Mouse (Mus musculus) heart, adult 11 months (tissue): ENCODE data around the gene Ankrd31.
"Not testable (repeated sequence)": the region's sequence is repeated elsewhere in the genome, so short reads cannot be mapped to it uniquely, and the experiment has no call there.

Experiments used
- DNase-seq: peaks from one replicate; pipeline ENCODE4 v3.0.0; 2022

Ankrd31 gene

GRCm38 (mm10) chr13:96748109-96748845, at the start of gene Ankrd31:
TSS of gene Ankrd31 (plus strand) at chr13:96748272.
- DNase-seq: peak; percentile 63

DNA sequence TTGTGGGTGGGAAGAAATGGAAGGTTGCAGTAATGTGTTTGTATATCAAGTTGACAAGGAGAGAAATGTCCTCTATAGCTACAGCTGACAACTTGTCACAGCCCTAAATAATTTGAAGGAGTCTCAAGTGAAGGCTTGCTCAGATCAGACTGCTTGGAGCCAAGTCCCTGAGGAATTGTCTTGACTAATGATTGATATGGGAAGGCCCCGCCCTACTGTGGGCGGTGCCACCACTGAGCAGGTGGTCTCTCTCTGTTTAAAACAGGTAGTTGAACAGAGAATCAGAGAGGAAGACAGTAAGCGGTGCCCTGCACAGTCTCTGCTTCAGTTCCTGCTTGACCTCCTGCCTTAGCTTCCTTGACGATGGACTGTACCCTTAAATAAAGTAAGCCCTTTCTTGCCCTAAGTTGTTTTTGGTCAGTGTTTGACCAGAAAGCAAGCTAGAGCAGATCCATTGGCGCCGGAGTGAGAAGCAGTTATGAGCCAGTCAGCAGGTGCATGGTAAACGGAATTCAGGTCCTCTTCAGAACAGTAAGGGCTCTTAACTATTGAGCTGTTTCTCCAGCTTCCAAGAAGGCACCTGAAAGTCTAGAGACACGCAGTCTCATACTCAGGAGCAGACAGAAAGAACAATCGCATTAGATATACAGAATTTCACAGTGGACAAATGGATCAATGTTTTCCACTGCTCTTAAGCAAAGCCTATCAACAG, 45.3 kb upstream of the Ankrd31 start:
- DNase-seq: no peak

GRCm38 (mm10) chr13:96709269-96710233, 38.5 kb upstream of the Ankrd31 start:
- no peak for DNase-seq

GRCm38 (mm10) chr13:96716311-96716710, 31.8 kb upstream of the Ankrd31 start:
- DNase-seq: no peak

DNA sequence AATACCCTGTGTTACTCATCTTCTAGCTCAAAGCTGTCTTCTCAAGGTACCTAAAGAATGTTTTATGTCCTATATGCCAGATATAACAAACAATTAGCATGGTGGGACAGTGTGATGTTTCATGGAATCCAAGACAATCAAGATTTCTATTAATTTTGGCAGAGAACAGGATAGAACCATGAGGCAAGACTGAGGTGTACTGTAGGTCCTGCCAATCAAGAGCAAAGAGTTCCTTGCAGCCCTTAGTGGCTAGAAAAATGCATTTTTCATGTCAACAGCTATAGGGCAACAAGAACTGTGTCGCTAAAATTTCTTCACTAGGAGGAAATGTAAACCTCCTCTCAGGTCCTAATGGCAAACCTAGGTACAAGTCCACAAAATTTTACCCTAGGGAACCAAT, 30.3 kb upstream of the Ankrd31 start:
- DNase-seq: no peak

GRCm38 (mm10) chr13:96720003-96720402, 28.1 kb upstream of the Ankrd31 start:
- no peak for DNase-seq

DNA sequence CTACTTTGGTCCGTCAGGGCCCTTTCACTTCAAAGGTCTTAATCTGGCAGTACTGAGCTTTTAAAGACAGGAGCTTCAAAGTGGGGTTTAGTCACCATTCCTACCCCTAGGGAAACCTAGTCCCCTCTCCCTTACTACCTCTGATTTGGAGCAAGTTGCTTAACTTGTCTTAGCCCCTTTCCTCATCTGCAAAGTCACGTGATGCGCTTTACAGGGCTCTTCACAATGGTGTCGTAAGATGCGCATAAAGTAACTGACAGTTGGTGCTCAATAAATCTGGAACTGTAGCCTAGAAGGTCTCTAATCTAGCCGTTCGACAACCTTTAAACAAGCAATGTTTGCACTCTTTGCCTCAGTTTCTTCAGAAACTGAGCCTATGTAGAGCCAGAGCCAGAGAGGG, 19.8 kb upstream of the Ankrd31 start:
- no peak for DNase-seq

DNA sequence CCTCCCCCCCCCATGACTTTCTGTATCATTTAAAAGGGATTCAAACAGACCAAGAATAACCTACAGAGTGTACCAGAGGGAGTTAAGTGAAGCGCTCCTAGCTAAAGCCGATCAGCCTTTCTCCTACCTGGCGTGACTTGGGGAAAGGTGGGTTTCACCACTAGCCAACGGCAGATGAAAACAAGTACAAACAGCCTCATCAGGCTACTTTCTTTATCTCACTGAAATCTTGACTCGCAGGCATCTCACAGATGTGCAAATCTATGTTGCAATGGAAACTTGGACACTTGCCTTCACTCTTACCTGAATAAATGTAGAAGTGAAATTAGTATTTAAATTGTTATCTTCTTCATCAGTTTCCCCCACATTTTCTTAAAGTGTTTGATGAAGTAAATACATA, 18.9 kb upstream of the Ankrd31 start:
- no peak for DNase-seq

- no peak for DNase-seq
Measured at GRCm38 (mm10) chr13:96730116-96730515, 18.0 kb upstream of the Ankrd31 start.

GRCm38 (mm10) chr13:96735175-96735574, 12.9 kb upstream of the Ankrd31 start:
- no peak for DNase-seq

DNA sequence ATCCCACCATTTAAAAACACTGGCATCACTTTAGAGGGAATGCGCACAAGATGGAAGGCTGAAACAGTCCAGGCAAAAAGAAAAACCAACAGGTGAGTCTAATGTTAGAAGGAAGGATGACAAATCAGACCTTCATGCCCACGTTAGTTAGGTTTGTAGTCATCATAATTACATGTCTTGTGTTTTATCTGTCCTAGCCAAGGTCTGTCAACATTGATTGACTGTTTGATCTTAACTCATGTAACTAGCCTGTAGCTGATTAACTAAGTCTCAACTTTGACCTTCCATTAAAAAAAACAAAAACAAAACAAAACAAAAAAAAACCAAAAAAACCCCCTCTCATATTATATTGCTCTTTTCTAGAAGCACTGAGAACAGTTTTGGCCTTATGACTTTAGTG, 7.9 kb upstream of the Ankrd31 start:
- DNase-seq: no peak

- no peak for DNase-seq
Measured at GRCm38 (mm10) chr13:96742871-96743270, 5.2 kb upstream of the Ankrd31 start.

GRCm38 (mm10) chr13:96746055-96746454, 2.0 kb upstream of the Ankrd31 start:
- no peak for DNase-seq

GRCm38 (mm10) chr13:96749859-96750258, 1.8 kb downstream of the Ankrd31 start:
- DNase-seq: no peak

DNA sequence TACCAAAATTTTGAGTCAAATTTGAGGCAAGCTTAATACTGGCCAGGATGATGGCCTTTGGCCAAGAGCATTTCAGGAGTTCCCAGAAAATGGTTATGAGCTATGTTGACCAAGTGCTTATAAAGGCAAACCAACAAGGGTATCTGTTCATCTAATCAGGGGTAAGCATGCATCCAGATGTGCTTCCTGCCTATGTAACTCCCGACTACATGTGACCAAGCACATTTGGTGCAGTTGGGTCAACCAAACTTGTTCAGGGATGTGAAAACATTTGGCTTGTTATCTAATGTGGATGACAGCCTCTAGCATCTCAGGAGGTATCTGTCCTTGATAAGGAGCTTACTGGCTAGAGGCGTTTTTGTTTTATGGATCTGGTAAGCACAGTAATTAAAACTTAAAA, 12.8 kb downstream of the Ankrd31 start:
- no peak for DNase-seq

GRCm38 (mm10) chr13:96786071-96786470, 38.0 kb downstream of the Ankrd31 start:
- DNase-seq: not testable (repeated sequence)

DNA sequence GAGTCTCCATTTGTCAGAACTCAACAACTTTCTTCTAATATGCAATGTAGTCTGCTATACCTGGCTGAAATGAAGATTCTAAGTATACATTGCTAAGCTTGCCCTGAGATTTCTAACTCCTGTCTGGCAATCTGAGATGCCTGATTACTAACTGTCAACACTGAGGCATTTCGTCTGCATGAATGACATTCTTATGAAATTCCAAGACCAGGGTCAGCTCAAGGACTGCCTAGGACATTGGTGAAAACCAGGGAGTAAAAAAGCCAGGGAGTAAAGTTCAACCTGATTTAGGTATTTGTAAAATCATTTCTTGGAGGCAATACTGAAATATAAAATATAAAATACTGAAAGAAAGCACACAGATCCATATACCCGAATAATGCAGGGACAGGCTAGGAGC, 45.4 kb downstream of the Ankrd31 start:
- DNase-seq: no peak

- no peak for DNase-seq
Measured at GRCm38 (mm10) chr13:96795301-96795700, 47.2 kb downstream of the Ankrd31 start.

GRCm38 (mm10) chr13:96797500-96797899, 49.4 kb downstream of the Ankrd31 start:
- no peak for DNase-seq

DNA sequence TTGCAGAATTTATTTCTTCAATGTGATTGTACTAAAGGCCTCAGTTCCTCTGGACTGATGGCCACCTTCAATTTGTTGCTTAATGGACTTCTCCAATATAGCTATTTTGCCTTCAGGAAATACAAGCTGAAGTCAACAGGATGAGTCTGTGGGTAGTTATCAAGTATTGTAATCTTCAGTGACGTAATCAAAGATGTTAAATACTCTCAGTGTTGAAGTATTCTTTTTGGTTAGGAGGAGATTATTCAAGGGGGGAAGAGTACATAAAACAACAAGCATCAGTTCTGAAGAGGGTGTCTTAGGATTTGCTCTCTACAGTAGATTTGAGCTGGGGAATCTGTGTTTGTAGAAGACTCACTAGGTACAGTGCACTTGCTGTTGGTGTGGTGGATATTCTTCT, 101.7 kb downstream of the Ankrd31 start:
- no peak for DNase-seq

DNA sequence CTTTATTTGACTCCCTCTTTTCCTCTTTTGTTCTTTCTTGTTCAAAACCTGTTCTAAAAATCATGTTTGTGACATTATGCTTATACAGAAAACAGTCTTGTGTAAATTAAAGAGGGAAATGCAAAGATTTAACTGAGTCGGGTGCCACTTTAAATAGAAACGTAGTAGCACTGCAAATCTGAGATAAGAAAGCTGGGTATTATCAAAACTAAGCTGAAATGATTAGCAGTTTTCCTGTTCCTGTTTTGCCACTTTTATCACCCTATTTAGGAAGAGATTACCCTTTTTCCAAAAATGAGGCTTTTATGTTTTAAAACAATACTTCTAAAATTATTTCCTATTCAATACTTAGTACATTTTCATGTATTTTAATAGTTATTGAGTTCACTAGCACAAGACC, 104.1 kb downstream of the Ankrd31 start:
- DNase-seq: no peak

DNA sequence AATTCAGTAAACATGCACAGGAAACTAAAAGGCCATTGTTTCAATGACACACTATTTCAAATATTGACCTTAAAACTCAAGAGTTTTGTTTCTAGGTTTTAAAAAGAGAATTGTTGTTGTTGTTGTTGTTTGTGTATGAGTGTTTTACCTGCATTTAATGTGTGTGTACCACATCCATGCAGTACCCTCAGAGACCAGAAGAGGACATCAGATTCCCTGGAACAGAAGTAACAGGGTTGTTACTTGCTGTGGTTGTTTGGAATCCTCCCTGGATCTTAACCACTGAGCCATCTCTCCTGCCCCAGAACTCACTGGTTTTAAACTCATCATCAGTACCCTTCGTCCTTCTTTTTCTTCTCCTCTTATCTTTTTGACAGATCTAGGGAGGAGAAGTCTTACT, 105.2 kb downstream of the Ankrd31 start:
- no peak for DNase-seq

DNA sequence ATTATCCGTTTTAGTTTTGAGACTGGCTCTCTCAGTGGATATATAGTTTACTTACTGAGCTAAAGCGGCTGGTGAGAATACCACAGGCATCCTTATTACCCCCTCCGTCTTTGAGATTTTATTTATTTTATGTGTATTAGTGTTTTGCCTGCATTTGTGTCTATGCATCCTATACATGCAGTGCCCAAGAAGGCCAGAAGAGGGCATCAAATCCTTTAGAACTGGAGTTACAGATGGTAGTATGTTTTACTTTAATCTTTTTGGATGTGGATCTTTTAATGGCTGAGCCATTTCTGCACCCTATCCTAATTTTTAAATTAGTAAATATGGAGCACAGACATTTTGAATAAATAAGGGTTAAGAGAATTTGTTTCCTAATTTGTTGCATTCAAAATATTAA, 107.1 kb downstream of the Ankrd31 start:
- no peak for DNase-seq
